Mouse (Mus musculus) layer of hippocampus, adult 11-12 months (tissue): Measurements from ENCODE around the gene Olfr123.

Experiments used
- DNase-seq: peaks from one replicate; pipeline ENCODE4 v3.0.0; 2022; ENCODE audit warnings: low spot score

The Olfr123 gene

DNA sequence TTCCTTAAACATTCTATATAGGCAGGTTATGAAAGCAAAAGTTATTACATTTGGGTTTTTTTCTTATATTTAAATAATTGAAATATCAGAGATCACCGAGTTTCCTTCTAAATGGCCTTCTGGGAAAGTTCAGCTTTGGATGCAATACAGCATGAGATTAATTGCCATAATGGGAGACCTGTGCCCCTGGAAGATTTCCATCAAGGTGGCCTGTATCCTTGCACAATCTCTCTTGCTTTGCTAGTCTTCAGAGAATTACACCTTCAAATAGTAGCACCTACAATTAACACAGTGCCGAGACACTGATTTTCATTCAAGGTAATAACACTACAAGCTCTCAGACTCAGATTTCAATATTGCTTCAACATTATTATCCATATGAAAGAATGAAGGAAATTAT is at the start of gene Olfr123:
Olfr123 (plus strand) TSS at position 301 of the 400 bp plus-strand sequence.
- DNase-seq: no peak

DNA sequence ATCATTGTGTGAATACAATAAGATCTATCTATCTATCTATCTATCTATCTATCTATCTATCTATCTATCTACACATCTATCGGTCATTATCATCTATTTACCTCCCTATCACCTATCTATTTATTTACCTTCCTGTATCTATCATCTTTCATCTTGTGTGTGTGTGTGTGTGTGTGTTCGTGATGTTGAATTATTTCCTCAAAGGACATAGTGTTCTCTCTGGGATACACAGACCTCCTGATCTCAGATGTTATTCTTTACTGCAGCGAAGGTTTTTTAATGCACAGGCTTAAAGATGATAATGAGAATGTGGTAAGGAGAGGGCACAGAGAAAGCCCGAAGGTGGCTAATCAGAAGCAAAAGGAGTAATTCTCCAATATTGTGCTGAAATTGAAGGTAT is 25.0 kb upstream of the Olfr123 start, which contains the start of gene Olfr122:
Olfr122 (plus strand) TSS at position 301 of the 400 bp plus-strand sequence.
- no peak for DNase-seq

DNA sequence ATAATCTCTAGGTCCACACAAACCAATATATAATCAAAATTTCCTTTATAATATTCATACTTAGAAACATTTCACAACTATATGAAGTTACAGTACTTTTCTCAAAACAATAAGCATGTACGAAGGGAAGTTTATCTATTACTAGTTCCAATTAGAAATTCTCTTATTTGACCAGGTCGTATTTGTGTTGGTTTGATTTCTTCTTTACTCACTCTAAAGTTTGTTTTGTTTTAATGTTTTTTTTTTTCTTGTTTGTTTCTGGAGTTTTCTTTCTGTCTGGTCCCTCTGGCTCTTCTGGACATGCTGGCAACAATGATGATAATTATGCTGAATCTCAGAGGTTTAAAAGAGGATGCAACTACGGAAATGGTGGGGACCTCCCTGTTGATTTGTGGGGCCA is 6.3 kb downstream of the Olfr123 start, which contains the start of gene Olfr124:
Olfr124 (plus strand) TSS at position 301 of the 400 bp plus-strand sequence.
- DNase-seq: no peak

DNA sequence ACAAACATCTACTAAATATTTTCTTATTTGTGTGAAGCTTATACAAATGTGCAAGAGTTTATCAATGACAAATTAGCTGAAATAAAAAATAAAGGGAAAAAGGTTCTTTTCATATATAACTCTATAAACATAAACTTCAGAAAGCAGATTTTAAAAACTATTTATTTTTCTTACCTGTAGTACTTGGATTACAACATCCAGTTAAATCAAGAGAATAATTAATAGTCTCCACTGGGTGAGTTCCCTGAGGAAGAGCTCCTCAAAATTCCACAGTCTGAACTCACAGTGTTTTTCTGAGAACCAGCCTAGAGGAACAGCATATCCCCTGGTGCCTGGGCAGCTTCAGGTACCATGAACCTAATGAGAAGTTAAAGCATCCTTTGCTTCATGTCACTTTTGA is 39.3 kb downstream of the Olfr123 start, which contains the start of gene Olfr125:
Olfr125 (plus strand) TSS at position 301 of the 400 bp plus-strand sequence.
- DNase-seq: no peak

DNA sequence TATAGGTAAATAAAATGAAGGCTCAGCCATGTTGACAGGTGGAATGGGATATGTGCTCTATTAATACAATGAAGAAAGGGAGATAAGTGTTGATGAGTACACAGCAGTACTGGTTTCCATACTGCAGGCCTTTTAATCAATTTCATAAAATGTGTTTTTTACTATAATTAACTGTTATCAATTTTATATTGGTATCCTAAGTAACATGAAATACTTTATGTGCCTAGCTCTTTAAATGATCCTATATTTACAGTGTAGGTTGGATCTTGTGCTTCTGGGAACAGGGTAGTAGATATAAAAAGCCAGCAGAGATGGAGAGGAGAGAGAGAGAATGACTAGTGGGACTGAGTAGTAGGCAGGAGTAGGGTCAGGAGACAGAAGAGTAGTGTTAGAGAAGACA is 53.9 kb downstream of the Olfr123 start, which contains the start of gene Olfr126:
Olfr126 (plus strand) TSS at position 301 of the 400 bp plus-strand sequence.
- no peak for DNase-seq
